Mouse (Mus musculus) brain, embryonic 14.5 days (tissue): ENCODE measurements around the gene Pkdrej. TPM values are rescaled to one million over a fixed set of nuclear protein-coding genes. Genes with fewer than 3 reads are reported as not detected.
"Not testable (repeated sequence)": the region's sequence is repeated elsewhere in the genome, so short reads cannot be mapped to it uniquely, and the experiment has no call there.

ENCODE experiments used
- DNase-seq: peaks from one replicate; pipeline ENCODE4 v3.0.0-alpha.2; 2011; ENCODE audit warnings: low read depth
- CTCF ChIP-seq: fragments of 200-500 bp; IDR thresholded peaks from 2 replicates; pipeline ENCODE4 v1.5.1; 2012; ENCODE audit warnings: inconsistent platforms, mild to moderate bottlenecking, moderate library complexity, borderline replicate concordance; ENCODE audit not compliant: insufficient read depth, insufficient read length; ENCODE audit errors: extremely low read depth
- POLR2A ChIP-seq: fragments of 200-500 bp; IDR thresholded peaks from 2 replicates; pipeline ENCODE4 v1.6.1; 2012; ENCODE audit warnings: mild to moderate bottlenecking, inconsistent platforms, borderline replicate concordance; ENCODE audit not compliant: poor library complexity, insufficient read depth, insufficient read length, severe bottlenecking; ENCODE audit errors: extremely low read depth
- polyA plus RNA-seq: library from polyadenylated mRNA; depleted of rRNA; stranded (reverse); fragments of >200 nt; gene quantifications from 2 replicates; pipeline ENCODE4 v1.2.3, GENCODE M21; 2012

The Pkdrej gene
- polyA plus RNA-seq, 1 experiment, result 0.14 TPM

- DNase-seq, result no peak
- TF ChIP-seq POLR2A, result no peak
- TF ChIP-seq CTCF, result no peak
These were observed 14.1 kb downstream of the Pkdrej start for GRCm38 (mm10) chr15:85807404-85807803.

DNA sequence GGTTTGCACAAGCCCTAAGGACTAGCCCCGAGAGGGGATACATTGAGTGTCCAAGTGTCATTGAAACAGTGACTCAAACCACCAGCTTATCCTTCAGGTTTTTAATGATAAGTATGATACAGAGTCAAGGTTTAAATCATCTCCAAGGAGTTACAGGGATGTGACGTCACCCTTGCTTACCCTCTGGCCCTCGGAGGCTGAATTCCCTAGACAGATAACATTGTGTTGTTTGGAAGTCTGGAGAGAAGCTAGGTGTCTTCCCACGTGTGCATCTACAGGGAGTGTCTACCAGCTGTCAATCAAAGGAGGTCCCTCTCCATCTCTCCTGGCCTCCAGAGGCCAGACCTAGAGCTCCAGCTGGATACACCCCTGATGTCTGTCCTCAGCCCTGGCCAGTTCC is 14.6 kb downstream of the Pkdrej start:
- no peak for DNase-seq
- TF ChIP-seq POLR2A, result no peak
- no peak for TF ChIP-seq CTCF

DNA sequence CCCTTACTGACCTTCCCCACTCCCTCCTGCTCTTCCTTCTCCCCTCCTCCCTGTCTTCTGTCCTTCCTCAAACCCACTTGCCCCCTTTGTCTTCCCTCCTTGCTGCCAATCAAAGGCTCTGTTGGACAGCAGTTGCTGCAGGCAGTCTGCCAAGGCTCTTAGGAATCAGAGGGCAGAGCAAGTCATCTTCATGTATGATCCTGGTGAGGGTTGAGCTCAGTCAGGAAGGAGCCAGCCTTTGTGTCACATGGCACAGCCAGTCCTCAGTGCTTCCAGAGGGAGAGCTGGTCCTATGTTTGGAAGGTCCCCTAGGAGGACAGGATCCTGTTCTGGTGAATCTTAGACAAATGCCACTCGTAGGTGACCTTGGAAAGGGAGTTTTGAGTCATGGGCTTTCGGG is 18.6 kb downstream of the Pkdrej start:
- DNase-seq, result peak; percentile 39
- no peak for TF ChIP-seq CTCF
- no peak for TF ChIP-seq POLR2A

DNA sequence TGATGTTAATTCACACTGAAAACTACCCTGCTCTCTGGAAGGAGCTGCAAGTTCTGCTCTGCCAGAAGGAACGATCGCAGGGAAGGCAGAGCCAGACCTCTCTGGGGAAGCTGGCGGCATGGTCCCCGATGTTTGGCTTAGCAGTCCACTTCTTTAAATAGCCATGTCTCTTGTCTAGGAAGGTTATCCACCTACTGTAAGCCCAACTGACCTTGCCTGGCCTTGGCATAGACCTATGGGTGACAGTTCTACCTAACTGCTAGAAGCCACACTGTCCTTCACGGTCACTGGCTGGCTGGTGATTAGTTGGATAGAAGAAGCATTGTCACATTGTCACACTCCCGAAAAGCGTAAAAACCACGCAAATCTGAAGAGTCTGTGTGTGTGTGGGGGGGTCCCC is 22.9 kb downstream of the Pkdrej start:
- TF ChIP-seq CTCF (no peak), POLR2A (no peak)

DNA sequence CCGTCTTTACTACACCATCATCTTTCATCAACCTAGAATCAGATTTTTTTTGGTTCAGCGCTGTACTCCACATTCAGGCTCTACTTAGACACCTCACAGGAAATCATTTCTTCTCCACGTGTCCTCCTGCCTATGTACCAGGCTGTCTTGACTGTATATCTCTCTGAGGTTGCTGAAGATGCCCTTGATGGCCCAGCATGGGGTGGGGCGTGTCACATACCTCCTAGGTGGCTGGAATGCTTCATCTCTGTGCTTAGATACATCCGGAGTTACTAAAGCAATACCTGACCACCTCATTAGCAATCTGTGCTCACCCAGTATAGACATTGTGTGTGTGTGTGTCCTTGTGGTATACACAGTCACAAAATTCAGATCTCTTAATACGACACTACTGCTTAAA is 26.0 kb downstream of the Pkdrej start:
- TF ChIP-seq POLR2A (no peak), CTCF (no peak)
- no peak for DNase-seq

More for the DNA sequence above, 22.9 kb downstream of the Pkdrej start:
- no peak for DNase-seq

DNA sequence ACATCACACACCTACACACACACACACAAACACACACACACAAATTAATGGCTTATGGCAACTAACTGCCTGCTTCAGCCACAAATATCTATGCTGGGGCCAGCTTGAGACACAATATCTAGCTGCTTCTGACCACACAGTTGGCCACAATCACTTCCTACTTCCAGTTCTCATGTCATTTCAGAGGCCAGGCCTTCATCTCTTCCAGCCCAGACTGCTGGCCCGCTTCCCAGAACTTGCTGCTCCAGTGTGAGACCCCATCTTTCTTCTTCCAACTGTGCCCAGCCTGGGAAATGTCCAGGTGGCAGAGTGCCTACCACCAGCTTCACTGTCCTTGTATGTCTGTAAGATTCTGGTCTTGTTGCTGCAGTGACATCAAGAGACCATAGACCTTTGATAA is 28.7 kb downstream of the Pkdrej start:
- TF ChIP-seq CTCF, result no peak
- TF ChIP-seq POLR2A, result no peak
- peak; percentile 74 for DNase-seq

- no peak for DNase-seq
- TF ChIP-seq CTCF, result no peak
These were observed 30.1 kb downstream of the Pkdrej start for GRCm38 (mm10) chr15:85791449-85791848.

- TF ChIP-seq POLR2A (no peak), CTCF (no peak)
- no peak for DNase-seq
These were observed 32.9 kb downstream of the Pkdrej start for GRCm38 (mm10) chr15:85788633-85789032.

GRCm38 (mm10) chr15:85788051-85788450 is 33.5 kb downstream of the Pkdrej start:
- TF ChIP-seq CTCF (no peak), POLR2A (no peak)
- no peak for DNase-seq

GRCm38 (mm10) chr15:85787482-85787881 is 34.1 kb downstream of the Pkdrej start:
- no peak for DNase-seq
- TF ChIP-seq CTCF, result no peak
- no peak for TF ChIP-seq POLR2A

DNA sequence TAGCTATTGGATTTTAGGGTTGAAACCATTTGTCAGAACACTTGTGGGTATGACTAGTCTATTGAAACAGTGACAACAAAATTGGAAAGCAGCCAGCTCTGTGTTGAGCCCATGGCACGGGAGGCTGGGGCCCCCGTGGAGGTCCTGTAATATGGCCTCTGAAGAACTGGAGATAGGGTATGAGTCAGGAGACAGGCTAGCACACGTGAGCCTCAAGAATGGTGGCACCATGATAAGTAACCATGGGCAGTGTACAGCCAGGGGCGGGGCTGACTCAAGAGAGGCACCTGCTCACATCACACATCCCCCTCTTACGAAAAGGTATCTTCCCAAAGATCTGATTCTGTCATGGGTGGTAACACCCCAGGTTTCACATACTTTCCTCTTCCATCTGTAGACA is 34.8 kb downstream of the Pkdrej start:
- no peak for DNase-seq

GRCm38 (mm10) chr15:85784341-85784740 is 37.2 kb downstream of the Pkdrej start:
- TF ChIP-seq POLR2A (no peak), CTCF (no peak)
- DNase-seq, result no peak

More for the DNA sequence above, 34.8 kb downstream of the Pkdrej start:
- TF ChIP-seq CTCF (no peak), POLR2A (no peak)

DNA sequence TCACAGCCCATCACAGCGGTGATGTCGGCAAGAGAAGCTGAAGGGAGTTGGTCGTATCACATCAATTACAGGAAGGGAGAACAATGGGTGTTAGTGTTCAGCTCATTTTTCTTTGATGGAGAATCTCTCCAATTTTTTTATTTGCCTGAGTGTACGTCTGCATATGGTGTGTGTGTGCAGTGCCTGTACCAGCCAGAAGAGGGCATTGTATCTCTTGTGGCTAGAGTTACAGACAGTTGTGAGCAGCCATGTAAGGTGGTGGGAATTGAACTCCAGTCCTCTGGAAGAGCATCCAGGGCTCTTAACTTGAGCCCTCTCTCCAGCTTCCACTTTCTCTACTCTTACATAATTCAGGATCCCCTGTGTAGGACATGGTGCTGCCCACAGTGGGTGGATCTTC is 38.4 kb downstream of the Pkdrej start:
- no peak for TF ChIP-seq POLR2A
- no peak for TF ChIP-seq CTCF
- no peak for DNase-seq

DNA sequence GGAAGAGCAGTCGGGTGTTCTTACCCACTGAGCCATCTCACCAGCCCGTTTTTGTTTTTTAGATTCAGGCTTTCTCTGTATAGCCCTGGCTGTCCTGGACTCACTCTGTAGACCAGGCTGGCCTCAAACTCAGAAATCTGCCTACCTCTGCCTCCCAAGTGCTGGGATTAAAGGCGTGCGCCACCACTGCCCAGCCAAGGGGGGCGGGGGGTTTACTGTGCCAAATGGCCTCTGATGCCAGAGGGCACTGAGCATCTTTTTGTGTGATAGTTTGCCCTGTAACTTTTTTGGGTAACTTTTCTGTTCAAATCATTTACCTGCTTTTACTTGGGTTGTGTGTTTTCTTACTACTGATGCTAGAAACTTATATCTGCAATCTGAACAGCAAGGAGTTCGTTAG is 42.6 kb downstream of the Pkdrej start:
- not testable (repeated sequence) for DNase-seq

GRCm38 (mm10) chr15:85776771-85777170 is 44.8 kb downstream of the Pkdrej start:
- no peak for DNase-seq
- TF ChIP-seq POLR2A (no peak), CTCF (no peak)
